Mouse (Mus musculus): Measurements from ENCODE around the gene Gm9639.
A peak's percentile ranks its signal among the peaks of the same experiment; 100 is the strongest.
"Not testable (repeated sequence)": the region's sequence is repeated elsewhere in the genome, so short reads cannot be mapped to it uniquely, and the experiment has no call there.

Gm9639 gene

GRCm38 (mm10) chr10:77794976-77795375 lies at the start of gene Gm9639:
TSS of gene Gm9639 (minus strand) at chr10:77795076.
- no peak for DNase-seq

- no peak for DNase-seq
Measured at GRCm38 (mm10) chr10:77839006-77839405, 44.1 kb upstream of the Gm9639 start.

DNA sequence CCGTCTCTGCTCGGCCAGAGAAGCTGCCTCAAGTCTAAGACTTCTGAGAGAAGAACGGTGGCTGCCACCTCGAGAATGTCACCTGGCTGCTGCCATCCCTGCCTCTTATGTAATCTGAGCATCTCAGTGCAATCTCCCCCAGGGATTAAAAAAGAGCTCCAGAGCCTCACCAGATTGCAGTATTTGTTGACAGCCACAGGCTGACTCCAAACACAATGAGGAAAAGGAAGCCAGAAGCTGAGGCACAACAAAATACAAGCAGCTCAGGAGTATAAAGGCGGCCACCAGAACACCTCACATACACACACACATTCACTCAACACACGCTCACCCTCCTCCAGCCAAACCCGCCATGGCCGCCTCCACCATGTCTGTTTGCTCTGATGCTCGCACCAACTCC lies 40.8 kb upstream of the Gm9639 start, which contains the start of gene Krtap10-10:
TSS of gene Krtap10-10 (plus strand) at position 301 of the 400 bp plus-strand sequence.
- no peak for DNase-seq

- no peak for DNase-seq
Measured at GRCm38 (mm10) chr10:77826951-77827350, 32.1 kb upstream of the Gm9639 start, which contains the start of gene Krtap10-4. TSS of gene Krtap10-4 (minus strand) at chr10:77827095.

DNA sequence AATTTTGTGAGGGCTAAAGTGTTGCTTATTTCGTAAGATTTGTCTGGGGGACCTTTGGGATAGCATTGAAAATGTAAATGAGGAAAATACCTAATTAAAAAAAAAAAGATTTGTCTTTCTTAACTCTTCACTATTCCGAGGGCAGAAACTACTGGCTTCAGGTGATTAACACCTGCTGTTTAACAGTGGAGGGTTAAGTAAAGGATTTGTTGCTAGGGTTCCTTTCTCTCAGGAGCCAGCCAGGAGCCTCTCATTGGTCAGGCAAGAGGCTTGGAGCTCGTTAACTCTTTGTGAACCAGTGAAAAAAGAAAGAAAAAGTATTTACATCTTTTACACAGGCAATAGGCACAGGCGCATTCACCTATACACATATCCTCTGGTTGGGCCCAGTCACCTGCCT lies 24.3 kb upstream of the Gm9639 start:
- no peak for DNase-seq

- no peak for DNase-seq
Measured at GRCm38 (mm10) chr10:77818523-77818922, 23.6 kb upstream of the Gm9639 start.

DNA sequence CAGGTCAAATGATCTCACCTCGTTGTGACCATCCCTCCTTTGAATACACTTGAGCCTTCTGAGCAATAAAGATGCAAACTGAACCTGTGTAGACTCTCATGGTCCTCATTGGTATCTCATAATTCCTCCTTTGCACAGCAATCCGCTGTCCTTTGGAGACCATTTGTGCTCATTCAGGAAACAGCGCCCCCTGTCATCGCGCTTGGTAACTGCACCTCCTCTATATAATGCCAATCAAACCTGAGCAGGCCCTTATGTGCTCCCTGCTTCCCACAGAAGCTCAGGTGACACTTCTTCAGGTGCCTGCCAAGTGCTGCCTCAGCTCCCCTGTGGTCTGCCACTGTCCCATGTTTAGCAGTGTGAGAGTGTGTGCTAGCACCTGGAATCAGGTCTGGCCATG lies 20.6 kb upstream of the Gm9639 start:
- DNase-seq, result peak; percentile 18

GRCm38 (mm10) chr10:77814382-77814781 lies 19.5 kb upstream of the Gm9639 start, which contains the start of gene Gm2696:
TSS of gene Gm2696 (plus strand) at chr10:77814682.
- DNase-seq, result no peak

- DNase-seq, result no peak
Measured at GRCm38 (mm10) chr10:77811743-77812142, 16.9 kb upstream of the Gm9639 start, which contains the start of gene Gm9507. TSS of gene Gm9507 (minus strand) at chr10:77811843.

DNA sequence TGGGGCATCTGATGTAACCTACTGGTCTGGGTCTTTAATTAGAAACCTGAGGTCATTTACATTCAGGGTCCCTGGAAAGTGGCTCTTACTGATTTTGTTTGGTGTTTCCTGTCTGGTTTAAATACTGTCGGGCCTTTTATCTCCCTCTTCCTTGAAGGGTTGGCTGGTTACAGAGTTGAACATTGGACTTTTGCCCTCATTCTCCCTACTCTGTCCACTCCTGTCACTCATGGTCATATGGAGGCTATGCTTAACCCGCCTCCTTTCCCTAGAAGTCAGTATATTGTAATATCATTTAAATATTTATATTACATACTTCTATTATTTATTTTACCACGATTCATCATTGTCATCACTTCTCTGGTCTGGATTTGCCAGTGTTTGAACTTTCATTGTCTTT lies 9.2 kb upstream of the Gm9639 start:
- DNase-seq, result no peak

DNA sequence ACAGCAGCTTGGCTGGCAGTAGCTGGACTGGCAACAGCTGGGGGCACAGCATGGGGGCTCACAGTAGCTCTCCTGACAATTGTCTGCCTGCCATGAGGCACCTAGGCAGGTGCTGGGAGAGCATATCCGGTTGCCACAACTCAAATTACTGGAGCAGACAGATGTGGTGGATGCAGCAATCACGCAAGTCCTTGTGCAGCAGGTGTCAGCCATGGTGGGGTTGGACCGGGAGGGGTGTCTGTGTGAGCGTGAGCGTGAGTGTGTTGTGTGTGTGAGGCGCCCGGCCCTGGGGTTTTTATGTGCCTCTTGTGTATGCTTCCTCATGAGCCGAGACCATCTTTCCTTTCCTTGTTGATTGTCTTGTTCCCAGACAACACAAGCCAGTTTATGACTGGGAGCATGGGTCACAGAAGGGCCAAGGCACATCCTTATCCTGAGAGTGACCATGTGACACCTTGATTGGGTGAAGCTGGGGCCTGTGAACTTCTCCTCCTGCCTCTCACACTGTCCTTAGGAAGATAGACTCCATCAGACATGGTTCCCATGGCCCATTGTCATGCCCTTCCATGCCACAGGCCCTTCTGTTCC lies 4.1 kb upstream of the Gm9639 start, which contains the start of gene Gm19668:
TSS of gene Gm19668 (minus strand) at position 213 of the 588 bp plus-strand sequence.
- DNase-seq, result no peak

GRCm38 (mm10) chr10:77798164-77798920 lies 3.5 kb upstream of the Gm9639 start:
- not testable (repeated sequence) for DNase-seq

- no peak for DNase-seq
Measured at GRCm38 (mm10) chr10:77797677-77798076, 2.8 kb upstream of the Gm9639 start.

DNA sequence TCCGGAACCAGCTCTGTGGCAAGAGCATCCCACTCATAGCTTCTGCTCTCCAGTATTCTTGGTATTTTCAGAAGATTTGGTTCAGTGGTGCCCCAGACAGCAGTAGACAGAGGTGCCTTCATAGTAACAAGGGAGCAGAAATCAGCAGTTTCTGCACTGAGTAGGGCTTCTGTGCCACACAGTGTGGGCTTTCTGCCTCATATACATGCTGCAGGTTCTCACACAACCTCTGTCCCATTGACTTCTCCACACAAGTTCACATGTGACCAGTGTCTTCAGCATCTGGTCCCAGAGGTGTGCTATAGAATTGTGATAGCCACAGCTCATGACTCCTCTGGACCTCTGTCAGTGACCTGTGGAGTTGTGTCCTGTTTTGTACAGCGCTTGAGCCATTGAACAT lies 6.3 kb downstream of the Gm9639 start:
- no peak for DNase-seq

- not testable (repeated sequence) for DNase-seq
Measured at GRCm38 (mm10) chr10:77787876-77788275, 7.0 kb downstream of the Gm9639 start, which contains the start of gene Gm7137. TSS of gene Gm7137 (minus strand) at chr10:77788200.

DNA sequence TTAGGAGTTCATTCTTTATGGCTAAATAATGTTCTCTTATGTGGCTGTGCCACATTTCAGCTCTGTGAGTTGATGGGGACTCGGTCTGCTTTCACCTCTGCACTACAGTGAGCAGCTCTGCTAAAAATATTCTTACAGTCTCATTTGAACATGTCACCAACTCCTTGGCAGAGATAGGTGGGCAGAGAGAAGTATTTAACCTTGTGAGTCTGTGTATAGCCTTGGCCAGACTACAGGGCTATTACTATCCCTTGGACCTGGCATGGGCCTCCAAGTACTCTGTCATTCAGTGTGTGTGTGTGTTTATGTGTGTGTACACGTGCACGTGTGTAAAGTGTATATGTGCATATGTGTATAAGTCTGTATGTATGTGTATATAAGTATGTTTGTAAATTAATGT lies 11.5 kb downstream of the Gm9639 start:
- DNase-seq, result not testable (repeated sequence)

- DNase-seq, result not testable (repeated sequence)
Measured at GRCm38 (mm10) chr10:77782442-77782841, 12.4 kb downstream of the Gm9639 start, which contains the start of gene Gm3250. TSS of gene Gm3250 (minus strand) at chr10:77782542.

DNA sequence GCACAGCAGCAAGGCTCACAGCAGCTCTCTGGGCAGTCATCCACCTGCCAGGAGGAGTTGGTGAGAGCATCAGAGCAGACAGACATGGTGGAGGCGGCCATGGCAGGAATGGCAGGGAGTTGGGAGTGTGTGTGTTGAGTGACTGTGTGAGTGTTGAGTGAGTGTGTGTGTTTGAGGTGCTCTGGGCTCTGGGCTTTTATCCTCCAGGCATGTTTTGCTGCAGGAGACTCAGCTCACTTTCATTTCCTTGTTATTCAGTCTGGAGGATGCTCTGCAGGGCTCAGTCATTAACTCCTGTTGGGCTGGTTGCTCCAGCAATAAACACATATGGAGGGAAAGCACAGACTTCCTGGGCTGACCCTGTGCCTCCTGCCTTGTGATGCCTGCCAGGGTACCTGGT lies 18.0 kb downstream of the Gm9639 start, which contains the start of gene Gm7138:
TSS of gene Gm7138 (minus strand) at position 101 of the 400 bp plus-strand sequence.
- not testable (repeated sequence) for DNase-seq

- DNase-seq, result not testable (repeated sequence)
Measured at GRCm38 (mm10) chr10:77772142-77772541, 22.7 kb downstream of the Gm9639 start.

- not testable (repeated sequence) for DNase-seq
Measured at GRCm38 (mm10) chr10:77771225-77771624, 23.7 kb downstream of the Gm9639 start, which contains the start of gene Gm3238. TSS of gene Gm3238 (minus strand) at chr10:77771325.

GRCm38 (mm10) chr10:77769727-77770126 lies 25.1 kb downstream of the Gm9639 start:
- DNase-seq, result no peak

DNA sequence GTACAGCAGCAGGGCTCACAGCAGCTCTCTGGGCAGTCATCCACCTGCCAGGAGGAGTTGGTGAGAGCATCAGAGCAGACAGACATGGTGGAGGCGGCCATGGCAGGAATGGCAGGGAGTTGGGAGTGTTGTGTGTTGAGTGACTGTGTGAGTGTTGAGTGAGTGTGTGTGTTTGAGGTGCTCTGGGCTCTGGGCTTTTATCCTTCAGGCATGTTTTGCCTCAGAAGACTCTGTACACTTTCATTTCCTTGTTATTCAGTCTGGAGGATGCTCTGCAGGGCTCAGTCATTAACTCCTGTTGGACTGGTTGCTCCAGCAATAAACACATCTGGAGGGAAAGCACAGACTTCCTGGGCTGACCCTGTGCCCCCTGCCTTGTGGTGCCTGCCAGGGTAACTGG lies 35.3 kb downstream of the Gm9639 start, which contains the start of gene Gm3233:
TSS of gene Gm3233 (minus strand) at position 101 of the 400 bp plus-strand sequence.
- DNase-seq, result not testable (repeated sequence)

DNA sequence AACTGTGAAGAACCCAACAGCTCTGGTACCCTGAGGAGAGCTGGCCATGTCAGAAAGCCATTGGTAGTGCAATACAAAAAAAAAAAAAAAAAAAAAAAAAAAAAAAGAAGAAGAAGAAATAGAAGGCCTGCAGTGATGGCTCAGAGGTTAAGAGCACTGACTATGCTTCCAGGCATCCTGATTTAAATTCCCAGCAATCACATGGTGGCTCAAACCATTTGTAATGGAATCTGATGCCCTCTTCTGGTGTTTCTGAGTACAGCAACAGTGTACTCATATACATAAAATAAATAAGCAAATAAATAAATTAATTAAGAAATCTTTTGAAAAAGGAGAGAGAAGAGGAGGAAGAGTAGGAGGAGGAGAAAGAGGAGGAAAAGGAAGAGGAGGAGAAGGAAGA lies 41.4 kb downstream of the Gm9639 start:
- no peak for DNase-seq
